Mouse (Mus musculus): Measurements from ENCODE around the gene Prss50. TPM values are rescaled to one million over a fixed set of nuclear protein-coding genes. Genes with fewer than 3 reads are reported as not detected.
"Not testable (repeated sequence)": the region's sequence is repeated elsewhere in the genome, so short reads cannot be mapped to it uniquely, and the experiment has no call there.

Prss50 gene
- total RNA-seq (2012; rRNA removed) (not detected in 2 replicates), total RNA-seq (2014; rRNA removed) (not detected in 2 replicates), polyA plus RNA-seq (2012; ENCODE audit: insufficient read length, low read depth) (not detected in 2 replicates)

DNA sequence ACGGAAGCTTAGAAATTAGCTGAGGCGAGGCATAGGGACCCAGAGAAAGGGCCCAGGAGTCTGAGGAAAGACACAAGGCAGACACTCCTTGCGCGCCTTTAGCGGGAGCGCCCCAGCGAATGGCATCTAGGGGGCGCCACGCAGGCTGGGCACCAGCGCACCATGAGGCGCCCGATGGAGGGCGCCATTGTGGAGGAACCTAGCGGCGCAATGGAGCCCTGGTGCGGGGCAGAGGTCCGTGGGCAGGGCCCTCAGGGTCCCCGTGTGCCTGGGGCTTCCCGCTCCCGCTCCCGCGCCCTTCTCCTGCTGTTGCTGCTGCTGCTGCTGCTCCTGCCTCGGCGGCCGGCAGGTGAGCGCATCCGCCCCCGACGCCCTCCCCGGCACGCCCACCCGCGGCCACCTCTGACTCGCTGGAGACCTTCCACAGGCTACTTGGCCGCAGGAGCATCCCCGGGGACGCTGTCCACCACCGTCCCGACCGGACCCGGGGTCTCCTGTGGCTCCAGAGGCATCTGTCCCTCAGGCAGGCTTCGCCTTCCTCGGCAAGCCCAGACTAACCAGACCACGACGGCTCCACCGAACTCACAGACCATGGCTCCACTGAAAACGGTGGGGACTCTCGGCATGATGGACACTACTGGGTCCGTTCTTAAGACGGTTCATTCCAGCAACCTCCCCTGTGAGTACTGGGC lies at the start of gene Prss50:
Gene Prss50 (plus strand): TSS at position 187 of the 692 bp plus-strand sequence.
- Histone ChIP-seq H3K27ac (ENCODE audit: insufficient read depth, low read depth) (no peak within 1 kb of the TSS), H3K9me3 (replicated peaks; ENCODE audit: low read length) (no peaks in the 10 kb centered on the region), H3K79me2 (replicated peaks; ENCODE audit: control insufficient read depth, extremely low read depth, insufficient read depth, poor library complexity, severe bottlenecking) (no peaks in the 10 kb centered on the region), H3K9ac (ENCODE audit: insufficient read depth, low read depth) (no peak within 1 kb of the TSS), H3K4me2 (ENCODE audit: insufficient read depth, low read depth, poor library complexity, severe bottlenecking) (no peak within 1 kb of the TSS), H3K4me3 (replicated peaks in 1 of 3; ENCODE audit: low read depth in 2 of 3, low read length in 2 of 3, poor library complexity in 1 of 3) (no peak within 1 kb of the TSS), H3K27me3 (replicated peaks) (no peaks in the 10 kb centered on the region), H3K36me3 (replicated peaks in 1 of 2; ENCODE audit: control insufficient read depth in 1 of 2, insufficient read depth in 1 of 2, low read length in 1 of 2) (no peaks in the 10 kb centered on the region), H3K4me1 (ENCODE audit: control insufficient read depth in 1 of 2, insufficient read depth in 2 of 2) (peaks cover 0 to 7% of the 10 kb centered on the region in 2 experiments; a peak in 1 of 4 replicates)
- in situ Hi-C loops (cut with MboI; ENCODE audit: low pct_ligation_motif_present, low pct_unique_long_range_greater_than_20kb, low sequenced_read_pairs): no loop called here
- DNase-seq (ENCODE audit: extremely low read depth): no peak
- TF ChIP-seq MAX (IDR thresholded peaks at IDR 0.05; ENCODE audit: low read length) (no peak), GABPA (IDR thresholded peaks at IDR 0.05; ENCODE audit: insufficient replicate concordance, low read depth, low read length) (no peak), USF2 (conservative IDR thresholded peaks at IDR 0.05; ENCODE audit: low read depth, low read length) (no peak), CHD2 (IDR thresholded peaks at IDR 0.05; ENCODE audit: low read length) (no peak), POLR2A (IDR thresholded peaks at IDR 0.05; ENCODE audit: low read depth, low read length) (no peak), KAT2A (IDR thresholded peaks at IDR 0.05; ENCODE audit: insufficient replicate concordance, low read length) (no peak), MEF2A (IDR thresholded peaks at IDR 0.05; ENCODE audit: borderline replicate concordance, low read depth, low read length) (no peak), ZMIZ1 (IDR thresholded peaks at IDR 0.05; ENCODE audit: low read depth, low read length) (no peak), BHLHE40 (IDR thresholded peaks at IDR 0.05; ENCODE audit: low read depth, low read length) (no peak), UBTF (IDR thresholded peaks at IDR 0.05; ENCODE audit: low read depth, low read length) (no peak), ETS1 (conservative IDR thresholded peaks at IDR 0.05; ENCODE audit: low read depth, low read length) (no peak)
- dilution Hi-C loops (cut with MboI; ENCODE audit: extremely low pct_ligation_motif_present, extremely low pct_unique_long_range_greater_than_20kb, low sequenced_read_pairs): no loop called here

DNA sequence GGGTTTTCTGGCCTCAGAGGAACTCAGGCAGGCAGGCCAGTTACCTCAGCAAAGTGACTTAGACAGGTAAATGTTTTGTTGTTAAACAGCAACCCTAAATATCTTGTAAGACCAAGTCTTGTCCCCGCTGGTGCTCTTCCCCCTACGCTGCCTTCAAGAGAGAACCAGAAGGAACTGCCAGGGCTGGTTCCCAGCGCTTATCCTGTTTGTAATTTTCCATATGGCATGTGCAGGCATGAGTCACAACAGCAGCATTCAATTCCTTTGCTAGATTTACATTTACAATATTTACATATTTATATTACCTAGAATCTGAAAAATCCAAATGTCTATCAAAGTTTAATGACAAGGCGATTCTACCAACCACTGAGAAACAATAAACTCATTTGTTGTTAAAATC lies 47.7 kb upstream of the Prss50 start:
- H3K4me2 ChIP-seq (ENCODE audit: insufficient read depth, low read depth, poor library complexity, severe bottlenecking): no peak overlapping the region
- H3K4me1 ChIP-seq (ENCODE audit: control insufficient read depth in 1 of 2, insufficient read depth in 2 of 2): peaks cover 0 to 3% of the 10 kb centered on the region in 2 experiments; a peak in 2 of 4 replicates
- no peaks in the 10 kb centered on the region for H3K27me3 ChIP-seq (replicated peaks)
- no peaks in the 10 kb centered on the region for H3K79me2 ChIP-seq (replicated peaks; ENCODE audit: control insufficient read depth, extremely low read depth, insufficient read depth, poor library complexity, severe bottlenecking)
- DNase-seq (ENCODE audit: extremely low read depth): no peak
- H3K9me3 ChIP-seq (replicated peaks; ENCODE audit: low read length): no peaks in the 10 kb centered on the region
- peaks cover 0 to 2% of the 10 kb centered on the region in 2 experiments for H3K36me3 ChIP-seq (replicated peaks in 1 of 2; ENCODE audit: control insufficient read depth in 1 of 2, insufficient read depth in 1 of 2, low read length in 1 of 2)
- dilution Hi-C loops (cut with MboI; ENCODE audit: extremely low pct_ligation_motif_present, extremely low pct_unique_long_range_greater_than_20kb, low sequenced_read_pairs) (no loop called here), in situ Hi-C loops (cut with MboI; ENCODE audit: low pct_ligation_motif_present, low pct_unique_long_range_greater_than_20kb, low sequenced_read_pairs) (no loop called here)
- no peak overlapping the region for H3K4me3 ChIP-seq (replicated peaks in 1 of 3; ENCODE audit: low read depth in 2 of 3, low read length in 2 of 3, poor library complexity in 1 of 3)
- no peak overlapping the region for H3K27ac ChIP-seq (ENCODE audit: insufficient read depth, low read depth)
- H3K9ac ChIP-seq (ENCODE audit: insufficient read depth, low read depth): no peak overlapping the region
- TF ChIP-seq IRF4 (IDR thresholded peaks at IDR 0.05; ENCODE audit: low read depth, low read length): no peak
- no peak for TF ChIP-seq KAT2A (IDR thresholded peaks at IDR 0.05; ENCODE audit: insufficient replicate concordance, low read length)

DNA sequence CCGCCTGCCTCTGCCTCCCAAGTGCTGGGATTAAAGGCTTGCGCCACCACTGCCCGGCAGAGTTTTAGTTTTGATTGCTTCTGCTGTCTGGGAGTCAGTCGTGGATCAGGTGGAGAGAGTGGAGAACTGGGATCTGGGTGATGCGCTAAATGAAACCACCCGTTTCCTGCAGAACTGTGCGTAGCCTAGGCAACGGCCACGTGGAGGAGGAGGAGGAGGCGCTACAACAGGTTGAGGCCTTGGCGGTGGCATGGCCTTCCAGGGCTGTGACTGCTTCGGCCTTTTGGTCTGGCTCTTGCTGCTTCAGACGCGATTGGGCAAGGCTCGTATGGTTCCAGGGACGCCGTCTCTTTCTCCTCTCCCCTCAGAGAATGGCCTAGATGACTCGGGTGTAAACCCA lies 44.0 kb upstream of the Prss50 start, which contains the start of gene Prss44:
Gene Prss44 (plus strand): TSS at position 206 of the 400 bp plus-strand sequence.
- H3K4me2 ChIP-seq (ENCODE audit: insufficient read depth, low read depth, poor library complexity, severe bottlenecking): no peak within 1 kb of the TSS
- TF ChIP-seq CHD2 (IDR thresholded peaks at IDR 0.05; ENCODE audit: low read length): no peak
- TF ChIP-seq GABPA (IDR thresholded peaks at IDR 0.05; ENCODE audit: insufficient replicate concordance, low read depth, low read length): no peak
- TF ChIP-seq POLR2A (IDR thresholded peaks at IDR 0.05; ENCODE audit: low read depth, low read length): no peak
- no peak for TF ChIP-seq ELF1 (IDR thresholded peaks at IDR 0.05; ENCODE audit: low read depth, low read length)
- no peak for TF ChIP-seq TBP (conservative IDR thresholded peaks at IDR 0.05; ENCODE audit: low read depth, low read length)
- H3K4me1 ChIP-seq (ENCODE audit: control insufficient read depth in 1 of 2, insufficient read depth in 2 of 2): peaks cover 0 to 3% of the 10 kb centered on the region in 2 experiments; a peak in 2 of 4 replicates
- dilution Hi-C loops (cut with MboI; ENCODE audit: extremely low pct_ligation_motif_present, extremely low pct_unique_long_range_greater_than_20kb, low sequenced_read_pairs) (no loop called here), in situ Hi-C loops (cut with MboI; ENCODE audit: low pct_ligation_motif_present, low pct_unique_long_range_greater_than_20kb, low sequenced_read_pairs) (no loop called here)
- no peak within 1 kb of the TSS for H3K9ac ChIP-seq (ENCODE audit: insufficient read depth, low read depth)
- no peak within 1 kb of the TSS for H3K27ac ChIP-seq (ENCODE audit: insufficient read depth, low read depth)
- H3K4me3 ChIP-seq (replicated peaks in 1 of 3; ENCODE audit: low read depth in 2 of 3, low read length in 2 of 3, poor library complexity in 1 of 3): peak within 1 kb of the TSS in 1 of 3 experiments; percentile 26
- no peaks in the 10 kb centered on the region for H3K79me2 ChIP-seq (replicated peaks; ENCODE audit: control insufficient read depth, extremely low read depth, insufficient read depth, poor library complexity, severe bottlenecking)
- no peaks in the 10 kb centered on the region for H3K9me3 ChIP-seq (replicated peaks; ENCODE audit: low read length)
- DNase-seq (ENCODE audit: extremely low read depth): no peak
- no peaks in the 10 kb centered on the region for H3K36me3 ChIP-seq (replicated peaks in 1 of 2; ENCODE audit: control insufficient read depth in 1 of 2, insufficient read depth in 1 of 2, low read length in 1 of 2)
- H3K27me3 ChIP-seq (replicated peaks): peaks cover 3% of the 10 kb centered on the region

DNA sequence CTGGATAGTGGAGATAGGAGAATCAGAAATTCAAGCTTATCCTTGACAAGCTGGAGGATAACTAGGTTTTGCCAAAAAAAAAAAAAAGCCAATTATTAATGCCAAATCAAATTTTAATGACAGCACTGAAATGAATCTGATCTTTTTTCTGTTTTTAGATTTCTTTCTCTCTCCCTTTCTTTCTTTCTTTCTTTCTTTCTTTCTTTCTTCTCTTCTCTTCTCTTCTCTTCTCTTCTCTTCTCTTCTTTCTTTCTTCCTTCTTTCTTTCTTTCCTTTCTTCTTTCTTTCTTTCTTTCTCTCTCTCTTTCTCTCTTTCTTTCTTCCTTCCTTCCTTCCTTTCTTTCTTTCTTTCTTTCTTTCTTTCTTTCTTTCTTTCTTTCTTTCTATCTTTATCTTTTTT lies 37.2 kb upstream of the Prss50 start:
- in situ Hi-C loops (cut with MboI; ENCODE audit: low pct_ligation_motif_present, low pct_unique_long_range_greater_than_20kb, low sequenced_read_pairs); H3K4me3 ChIP-seq (replicated peaks in 1 of 3; ENCODE audit: low read depth in 2 of 3, low read length in 2 of 3, poor library complexity in 1 of 3); DNase-seq (ENCODE audit: extremely low read depth); H3K27ac ChIP-seq (ENCODE audit: insufficient read depth, low read depth); dilution Hi-C loops (cut with MboI; ENCODE audit: extremely low pct_ligation_motif_present, extremely low pct_unique_long_range_greater_than_20kb, low sequenced_read_pairs); H3K4me1 ChIP-seq (ENCODE audit: control insufficient read depth in 1 of 2, insufficient read depth in 2 of 2); H3K9me3 ChIP-seq (replicated peaks; ENCODE audit: low read length); H3K9ac ChIP-seq (ENCODE audit: insufficient read depth, low read depth); H3K79me2 ChIP-seq (replicated peaks; ENCODE audit: control insufficient read depth, extremely low read depth, insufficient read depth, poor library complexity, severe bottlenecking); H3K36me3 ChIP-seq (replicated peaks in 1 of 2; ENCODE audit: control insufficient read depth in 1 of 2, insufficient read depth in 1 of 2, low read length in 1 of 2); H3K4me2 ChIP-seq (ENCODE audit: insufficient read depth, low read depth, poor library complexity, severe bottlenecking): not testable (repeated sequence)
- H3K27me3 ChIP-seq (replicated peaks): peaks cover 14% of the 10 kb centered on the region
